Mouse (Mus musculus) limb, embryonic 15.5 days (tissue): ENCODE results near the gene Duoxa2. TPM values are rescaled to one million over a fixed set of nuclear protein-coding genes. Genes with fewer than 3 reads are reported as not detected.

Experiments
- ATAC-seq: fragments of 200-750 bp; cut with Nextera tagmentation; 2 replicates; pipeline ENCODE4 v1.8.0; 2017; ENCODE audit warnings: low read depth, moderate TSS enrichment; ENCODE audit not compliant: insufficient number of reproducible peaks, low FRiP score, low TSS enrichment
- H3K27ac ChIP-seq: fragments of 300-500 bp; sonication (generic); 2 replicates; pipeline ENCODE4 v1.5.1; 2015; ENCODE audit warnings: moderate library complexity, mild to moderate bottlenecking, inconsistent platforms
- H3K27me3 ChIP-seq: fragments of 300-500 bp; sonication (generic); 2 replicates; pipeline ENCODE4 v1.6.1; 2015; ENCODE audit warnings: inconsistent platforms
- H3K36me3 ChIP-seq: fragments of 300-500 bp; sonication (generic); 2 replicates; pipeline ENCODE4 v1.6.1; 2015; ENCODE audit warnings: inconsistent platforms
- H3K4me1 ChIP-seq: fragments of 300-500 bp; sonication (generic); 2 replicates; pipeline ENCODE4 v1.6.1; 2015; ENCODE audit warnings: inconsistent platforms
- H3K4me2 ChIP-seq: fragments of 300-500 bp; sonication (generic); 2 replicates; pipeline ENCODE4 v1.6.1; 2015; ENCODE audit warnings: mild to moderate bottlenecking, inconsistent platforms
- H3K4me3 ChIP-seq: fragments of 300-500 bp; sonication (generic); 2 replicates; pipeline ENCODE4 v1.5.1; 2015; ENCODE audit warnings: mild to moderate bottlenecking, inconsistent platforms
- H3K9ac ChIP-seq: fragments of 300-500 bp; sonication (generic); 2 replicates; pipeline ENCODE4 v1.6.1; 2015; ENCODE audit warnings: inconsistent platforms
- H3K9me3 ChIP-seq: fragments of 300-500 bp; sonication (generic); 2 replicates; pipeline ENCODE4 v1.6.1; 2016; ENCODE audit warnings: inconsistent platforms
- WGBS: fragments of 180-500 bp; shearing (Covaris S2); methylation state at CpG from one replicate; pipeline ENCODE4 v1.1.7; 2015; 5-methylcytosine and 5-hydroxymethylcytosine counted together
- polyA plus RNA-seq: library from polyadenylated mRNA; unstranded; fragments of >200 nt; fragmentation: Nextera tagmentation; extraction: Ambion mirVana; gene quantifications from 2 replicates; pipeline ENCODE4 v1.2.1, GENCODE M21; 2015

Duoxa2 gene
- polyA plus RNA-seq, 1 experiment from 2014 or later, result 0.28 TPM

DNA sequence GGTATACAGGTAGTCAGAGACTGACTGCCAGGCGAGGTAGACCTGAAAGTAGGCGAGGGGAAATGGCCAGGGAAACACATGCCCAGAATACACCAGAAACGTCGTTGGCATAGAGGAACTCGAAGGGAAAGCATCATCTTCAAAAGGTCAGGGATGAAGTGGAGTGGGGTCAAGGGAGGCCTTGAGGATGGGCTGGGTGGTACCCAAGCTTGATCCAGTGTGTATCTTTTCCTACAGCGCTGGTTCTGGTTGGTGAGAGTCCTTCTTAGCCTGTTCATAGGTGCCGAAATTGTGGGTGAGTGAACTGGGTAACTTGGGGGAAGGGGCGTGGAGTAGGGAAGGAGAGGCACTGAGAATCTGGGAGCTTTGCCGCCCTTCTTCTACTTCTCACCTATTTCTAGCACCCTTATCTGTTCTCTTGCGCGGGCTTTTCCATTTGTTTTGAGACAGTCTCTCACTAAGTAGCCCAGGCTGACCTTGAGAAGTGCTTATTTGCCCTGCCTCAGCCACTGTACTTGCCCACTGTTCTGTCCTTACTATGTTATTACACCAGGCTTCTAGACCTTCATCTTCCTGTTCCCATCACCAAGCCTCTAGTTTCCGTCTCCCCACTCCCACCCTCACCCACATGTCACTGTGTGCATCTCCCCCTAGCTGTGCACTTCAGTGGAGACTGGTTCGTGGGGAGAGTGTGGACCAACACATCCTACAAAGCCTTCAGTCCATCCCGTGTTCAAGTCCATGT, 1.4 kb downstream of the Duoxa2 start:
- Histone ChIP-seq H3K9ac (no peak overlapping the region), H3K4me3 (no peak overlapping the region), H3K36me3 (no peaks in the 10 kb centered on the region), H3K27ac (no peak overlapping the region), H3K27me3 (peaks cover 99% of the 10 kb centered on the region), H3K9me3 (no peaks in the 10 kb centered on the region), H3K4me1 (peaks cover 36% of the 10 kb centered on the region), H3K4me2 (no peak overlapping the region)
- 10% methylated on average over 14 of the region's 14 CpGs for WGBS
- ATAC-seq, result no peak

- H3K9ac ChIP-seq, result no peak overlapping the region
- WGBS, result 3% methylated on average over 14 of the region's 14 CpGs
- H3K9me3 ChIP-seq, result no peaks in the 10 kb centered on the region
- H3K27me3 ChIP-seq, result peaks cover 99% of the 10 kb centered on the region
- no peak for ATAC-seq
- H3K4me3 ChIP-seq, result no peak overlapping the region
- peaks cover 36% of the 10 kb centered on the region for H3K4me1 ChIP-seq
- H3K27ac ChIP-seq, result no peak overlapping the region
- H3K4me2 ChIP-seq, result no peak overlapping the region
- H3K36me3 ChIP-seq, result no peaks in the 10 kb centered on the region
These were observed 1.9 kb downstream of the Duoxa2 start for GRCm38 (mm10) chr2:122300656-122301020.

GRCm38 (mm10) chr2:122301081-122301920, 2.6 kb downstream of the Duoxa2 start:
- 1% methylated on average over 48 of the region's 48 CpGs for WGBS
- H3K9me3 ChIP-seq, result no peaks in the 10 kb centered on the region
- H3K4me1 ChIP-seq, result peaks cover 36% of the 10 kb centered on the region
- peak overlapping the region; percentile 76 for H3K4me2 ChIP-seq
- H3K4me3 ChIP-seq, result peak overlapping the region; percentile 37
- H3K36me3 ChIP-seq, result no peaks in the 10 kb centered on the region
- ATAC-seq, result no peak
- H3K9ac ChIP-seq, result no peak overlapping the region
- peaks cover 99% of the 10 kb centered on the region for H3K27me3 ChIP-seq
- no peak overlapping the region for H3K27ac ChIP-seq

DNA sequence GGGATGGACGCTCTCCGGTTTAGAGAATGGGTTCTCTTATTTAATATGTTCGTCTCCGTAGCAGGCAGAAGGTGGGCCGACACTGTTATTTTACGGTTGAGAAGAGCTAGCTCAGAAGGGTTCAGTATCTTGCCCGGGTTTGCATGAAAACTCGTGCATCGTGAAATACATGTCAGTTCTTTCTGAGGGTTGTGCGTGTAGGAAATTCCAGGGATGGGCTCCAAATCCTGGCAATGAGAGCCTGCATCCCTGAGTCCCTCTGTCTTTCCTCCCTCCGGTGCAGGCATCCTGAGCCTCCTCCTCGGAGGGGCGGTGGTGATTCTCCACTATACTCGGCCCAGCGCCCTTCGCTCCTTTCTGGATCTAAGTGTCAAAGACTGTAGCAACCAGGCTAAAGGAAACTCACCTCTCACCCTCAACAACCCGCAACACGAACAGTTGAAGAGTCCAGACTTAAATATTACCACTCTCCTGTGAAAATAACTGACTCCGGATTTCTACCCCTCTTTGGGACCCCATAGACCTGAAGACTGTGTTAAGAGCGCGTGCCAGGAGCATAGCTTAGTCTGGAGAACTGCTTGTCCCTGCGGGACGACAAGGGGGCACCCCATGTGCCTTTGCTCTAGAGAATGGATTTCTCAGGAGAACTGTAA, 3.3 kb downstream of the Duoxa2 start:
- ATAC-seq, result no peak
- H3K27me3 ChIP-seq, result peaks cover 99% of the 10 kb centered on the region
- WGBS, result 10% methylated on average over 23 of the region's 23 CpGs
- H3K4me3 ChIP-seq, result peak overlapping the region; percentile 37
- H3K4me2 ChIP-seq, result peak overlapping the region; percentile 76
- H3K36me3 ChIP-seq, result no peaks in the 10 kb centered on the region
- H3K9me3 ChIP-seq, result no peaks in the 10 kb centered on the region
- H3K4me1 ChIP-seq, result peaks cover 39% of the 10 kb centered on the region
- no peak overlapping the region for H3K27ac ChIP-seq
- H3K9ac ChIP-seq, result no peak overlapping the region

DNA sequence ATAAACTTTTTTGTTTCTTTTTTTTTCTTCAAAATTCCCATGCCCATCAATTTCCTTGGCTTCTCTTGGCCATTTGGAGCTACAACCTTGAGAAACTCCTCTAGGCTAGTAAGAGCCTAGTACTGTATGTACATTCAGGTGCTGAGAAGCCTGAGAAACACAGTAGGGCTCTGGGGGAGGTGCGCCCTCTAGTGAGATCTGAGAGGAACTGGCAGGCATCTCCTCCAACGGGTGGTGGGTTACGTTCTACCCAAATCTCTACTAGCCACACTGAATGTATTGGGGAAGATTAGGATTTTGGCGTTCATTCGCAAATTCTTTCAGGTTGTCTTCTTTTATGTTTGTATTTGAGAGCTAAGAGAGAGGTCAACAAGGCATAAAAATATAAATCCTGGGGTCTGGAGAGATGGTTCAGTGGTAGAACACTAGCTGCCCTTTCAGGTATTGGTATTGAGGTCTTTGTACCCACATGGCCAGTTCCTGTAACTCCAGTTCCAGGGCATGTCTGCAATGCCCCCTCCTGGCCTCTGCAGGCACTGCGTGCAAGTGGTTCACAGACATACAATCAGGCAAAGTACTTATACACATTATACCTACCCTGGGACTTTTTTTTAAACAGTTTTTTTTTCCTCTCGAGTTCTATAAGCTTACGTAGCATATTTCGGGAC, 4.0 kb downstream of the Duoxa2 start:
- no peaks in the 10 kb centered on the region for H3K36me3 ChIP-seq
- no peak overlapping the region for H3K9ac ChIP-seq
- no peaks in the 10 kb centered on the region for H3K9me3 ChIP-seq
- no peak overlapping the region for H3K4me2 ChIP-seq
- H3K27me3 ChIP-seq, result peaks cover 92% of the 10 kb centered on the region
- ATAC-seq, result no peak
- H3K4me3 ChIP-seq, result no peak overlapping the region
- H3K27ac ChIP-seq, result no peak overlapping the region
- 10% methylated on average over 9 of the region's 9 CpGs for WGBS
- H3K4me1 ChIP-seq, result peaks cover 33% of the 10 kb centered on the region

GRCm38 (mm10) chr2:122304544-122304943, 5.8 kb downstream of the Duoxa2 start:
- Histone ChIP-seq H3K4me1 (peaks cover 17% of the 10 kb centered on the region), H3K9me3 (no peaks in the 10 kb centered on the region), H3K9ac (no peak overlapping the region), H3K27ac (no peak overlapping the region), H3K36me3 (no peaks in the 10 kb centered on the region), H3K27me3 (peaks cover 85% of the 10 kb centered on the region), H3K4me3 (no peak overlapping the region), H3K4me2 (no peak overlapping the region)
- ATAC-seq, result no peak
- 88% methylated on average over 6 of the region's 6 CpGs for WGBS

GRCm38 (mm10) chr2:122305097-122305892, 6.6 kb downstream of the Duoxa2 start:
- ATAC-seq, result no peak
- WGBS, result 79% methylated on average over 16 of the region's 16 CpGs
- Histone ChIP-seq H3K4me2 (no peak overlapping the region), H3K9me3 (no peaks in the 10 kb centered on the region), H3K36me3 (no peaks in the 10 kb centered on the region), H3K4me3 (no peak overlapping the region), H3K9ac (no peak overlapping the region), H3K27me3 (peaks cover 83% of the 10 kb centered on the region), H3K4me1 (peaks cover 17% of the 10 kb centered on the region), H3K27ac (no peak overlapping the region)

- ATAC-seq, result no peak
- WGBS, result 37% methylated on average over 4 of the region's 4 CpGs
These were observed 7.5 kb downstream of the Duoxa2 start for GRCm38 (mm10) chr2:122306184-122306583.

DNA sequence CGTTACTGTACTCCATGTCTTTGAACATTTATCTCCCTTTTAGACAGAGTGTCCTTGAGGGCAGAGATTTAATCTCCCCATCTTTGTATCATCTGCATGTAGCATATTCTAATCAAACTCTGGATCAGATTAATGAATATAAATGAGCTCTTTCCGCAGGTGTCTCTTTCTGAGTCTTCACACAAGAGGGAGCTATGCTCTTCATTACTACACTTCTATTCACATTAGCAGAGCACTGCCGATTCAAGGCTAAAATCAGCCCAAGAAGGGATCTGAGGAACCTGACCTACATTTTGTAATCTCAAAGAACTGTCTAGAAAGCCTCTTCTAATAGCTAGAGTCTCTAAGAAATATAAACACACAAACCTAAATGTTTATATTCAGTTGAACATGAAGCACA, 10.9 kb downstream of the Duoxa2 start:
- no peaks in the 10 kb centered on the region for H3K36me3 ChIP-seq
- no peak overlapping the region for H3K4me3 ChIP-seq
- H3K4me1 ChIP-seq, result peaks cover 15% of the 10 kb centered on the region
- no peaks in the 10 kb centered on the region for H3K9me3 ChIP-seq
- no peak overlapping the region for H3K27ac ChIP-seq
- H3K27me3 ChIP-seq, result peaks cover 74% of the 10 kb centered on the region
- 40% methylated on average over 3 of the region's 3 CpGs for WGBS
- no peak overlapping the region for H3K4me2 ChIP-seq
- ATAC-seq, result no peak
- no peak overlapping the region for H3K9ac ChIP-seq

More at GRCm38 (mm10) chr2:122306184-122306583, 7.5 kb downstream of the Duoxa2 start:
- Histone ChIP-seq H3K9me3 (no peaks in the 10 kb centered on the region), H3K27ac (no peak overlapping the region), H3K9ac (no peak overlapping the region), H3K27me3 (peaks cover 77% of the 10 kb centered on the region), H3K4me2 (no peak overlapping the region), H3K36me3 (no peaks in the 10 kb centered on the region), H3K4me3 (no peak overlapping the region), H3K4me1 (peaks cover 12% of the 10 kb centered on the region)

- H3K9me3 ChIP-seq, result no peaks in the 10 kb centered on the region
- no peak for ATAC-seq
- peaks cover 15% of the 10 kb centered on the region for H3K4me1 ChIP-seq
- H3K27ac ChIP-seq, result no peak overlapping the region
- H3K9ac ChIP-seq, result no peak overlapping the region
- H3K4me3 ChIP-seq, result no peak overlapping the region
- no peaks in the 10 kb centered on the region for H3K36me3 ChIP-seq
- peaks cover 63% of the 10 kb centered on the region for H3K27me3 ChIP-seq
- 52% methylated on average over 2 of the region's 2 CpGs for WGBS
- no peak overlapping the region for H3K4me2 ChIP-seq
These were observed 12.9 kb downstream of the Duoxa2 start for GRCm38 (mm10) chr2:122311561-122311960.
